Mouse (Mus musculus) liver, embryonic 16.5 days (tissue): ENCODE data around the gene Snx33. TPM values are rescaled to one million over a fixed set of nuclear protein-coding genes. Genes with fewer than 3 reads are reported as not detected.

Experiments used
- ATAC-seq: fragments of 200-750 bp; cut with Nextera tagmentation; 2 replicates; pipeline ENCODE4 v1.8.0; 2017; ENCODE audit warnings: low read depth, mild to moderate bottlenecking, moderate number of reproducible peaks, moderate library complexity
- H3K27ac ChIP-seq: fragments of 300-500 bp; sonication (generic); 2 replicates; pipeline ENCODE4 v1.5.1; 2014; ENCODE audit warnings: mild to moderate bottlenecking, low read length
- H3K27me3 ChIP-seq: fragments of 300-500 bp; sonication (generic); 2 replicates; pipeline ENCODE4 v1.6.1; 2014; ENCODE audit warnings: low read depth, low read length, mixed read lengths; ENCODE audit not compliant: control insufficient read depth, insufficient read depth
- H3K36me3 ChIP-seq: fragments of 300-500 bp; sonication (generic); 2 replicates; pipeline ENCODE4 v1.6.1; 2014; ENCODE audit warnings: mild to moderate bottlenecking; ENCODE audit not compliant: control insufficient read depth, insufficient read depth
- H3K4me1 ChIP-seq: fragments of 300-500 bp; sonication (generic); 2 replicates; pipeline ENCODE4 v1.6.1; 2014; ENCODE audit warnings: low read depth, low read length, mixed read lengths; ENCODE audit not compliant: control insufficient read depth
- H3K4me2 ChIP-seq: fragments of 300-500 bp; sonication (generic); 2 replicates; pipeline ENCODE4 v1.6.1; 2014; ENCODE audit warnings: low read depth, low read length, mixed read lengths
- H3K4me3 ChIP-seq: fragments of 300-500 bp; sonication (generic); 2 replicates; pipeline ENCODE4 v1.5.1; 2014; ENCODE audit warnings: low read depth, mild to moderate bottlenecking, low read length
- H3K9ac ChIP-seq: fragments of 300-500 bp; sonication (generic); 2 replicates; pipeline ENCODE4 v1.6.1; 2014; ENCODE audit warnings: low read depth, low read length
- H3K9me3 ChIP-seq: fragments of 300-500 bp; sonication (generic); replicated peaks from 2 replicates; pipeline ENCODE4 v1.6.1; 2016; ENCODE audit warnings: low read length; ENCODE audit not compliant: control insufficient read depth
- WGBS: fragments of 180-500 bp; shearing (Covaris S2); extraction: QIAGEN DNeasy Blood & Tissue Kit; methylation state at CpG from one replicate; pipeline ENCODE4 v1.1.7; 2014; ENCODE audit not compliant: insufficient replicate concordance; 5-methylcytosine and 5-hydroxymethylcytosine counted together
- polyA plus RNA-seq: library from polyadenylated mRNA; unstranded; fragments of >200 nt; fragmentation: Nextera tagmentation; extraction: Ambion mirVana; gene quantifications from 2 replicates; pipeline ENCODE4 v1.2.1, GENCODE M21; 2015

Snx33 gene
- 1.8 and 1.9 TPM in 2 replicates for polyA plus RNA-seq

GRCm38 (mm10) chr9:56928041-56928811 is at the start of gene Snx33:
Gene Snx33 (minus strand): TSS chr9:56928371.
- Histone ChIP-seq H3K4me2 (peak within 1 kb of the TSS; percentile 84), H3K27ac (peak within 1 kb of the TSS; percentile 81), H3K9me3 (no peaks in the 10 kb centered on the region), H3K4me1 (peaks cover 19% of the 10 kb centered on the region), H3K4me3 (peak within 1 kb of the TSS; percentile 69), H3K27me3 (peaks cover 19% of the 10 kb centered on the region), H3K9ac (peak within 1 kb of the TSS; percentile 76), H3K36me3 (no peaks in the 10 kb centered on the region)
- ATAC-seq = peak; percentile 70
- under 1% methylated on average over 49 of the region's 50 CpGs for WGBS

GRCm38 (mm10) chr9:56975199-56975598 is 47.0 kb upstream of the Snx33 start:
- WGBS = 34% methylated on average over 3 of the region's 3 CpGs
- no peaks in the 10 kb centered on the region for H3K4me1 ChIP-seq
- H3K27ac ChIP-seq = no peak overlapping the region
- no peak overlapping the region for H3K4me3 ChIP-seq
- no peak for ATAC-seq
- no peak overlapping the region for H3K9ac ChIP-seq
- H3K36me3 ChIP-seq = no peaks in the 10 kb centered on the region
- H3K27me3 ChIP-seq = no peaks in the 10 kb centered on the region
- H3K4me2 ChIP-seq = no peak overlapping the region
- H3K9me3 ChIP-seq = no peaks in the 10 kb centered on the region

DNA sequence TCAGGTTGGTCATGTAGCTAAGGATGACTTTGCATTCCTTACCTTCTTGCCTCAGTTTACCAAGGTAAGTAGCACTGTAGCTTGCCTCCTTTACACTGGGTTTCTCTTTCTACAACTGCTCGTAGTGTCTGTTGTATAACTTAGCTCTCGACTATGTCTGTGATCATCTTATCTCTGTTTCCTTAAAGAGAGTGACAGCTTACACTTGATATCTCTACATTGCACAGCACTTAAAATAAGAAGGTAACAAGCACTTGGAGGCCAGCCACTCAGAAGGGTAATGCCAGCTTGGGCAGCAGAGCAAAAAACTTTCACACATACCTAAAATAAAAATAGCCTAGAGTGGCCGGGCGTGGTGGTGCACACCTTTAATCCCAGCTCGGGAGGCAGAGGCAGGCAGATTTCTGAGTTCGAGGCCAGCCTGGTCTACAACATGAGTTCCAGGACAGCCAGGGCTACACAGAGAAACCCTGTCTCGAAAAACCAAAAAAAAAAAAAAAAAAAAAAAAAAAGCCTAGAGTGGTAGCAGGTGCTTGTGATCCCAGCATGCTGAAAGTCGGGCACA is 45.9 kb upstream of the Snx33 start:
- no peak for ATAC-seq
- Histone ChIP-seq H3K9me3 (no peaks in the 10 kb centered on the region), H3K27me3 (no peaks in the 10 kb centered on the region), H3K4me3 (no peak overlapping the region), H3K27ac (no peak overlapping the region), H3K9ac (no peak overlapping the region), H3K4me2 (no peak overlapping the region), H3K4me1 (no peaks in the 10 kb centered on the region), H3K36me3 (no peaks in the 10 kb centered on the region)
- 56% methylated on average over 8 of the region's 8 CpGs for WGBS

GRCm38 (mm10) chr9:56970158-56970557 is 42.0 kb upstream of the Snx33 start:
- Histone ChIP-seq H3K27me3 (no peaks in the 10 kb centered on the region), H3K9me3 (no peaks in the 10 kb centered on the region), H3K27ac (no peak overlapping the region), H3K9ac (no peak overlapping the region), H3K4me3 (no peak overlapping the region), H3K36me3 (no peaks in the 10 kb centered on the region; the same call in 1 of the 2 replicates), H3K4me2 (no peak overlapping the region), H3K4me1 (no peaks in the 10 kb centered on the region)
- WGBS = 18% methylated on average over 2 of the region's 2 CpGs
- ATAC-seq = no peak

- no peaks in the 10 kb centered on the region for H3K9me3 ChIP-seq
- no peak overlapping the region for H3K9ac ChIP-seq
- 76% methylated on average over 3 of the region's 3 CpGs for WGBS
- no peaks in the 10 kb centered on the region for H3K4me1 ChIP-seq
- H3K36me3 ChIP-seq = no peaks in the 10 kb centered on the region; the same call in 1 of the 2 replicates
- ATAC-seq = no peak
- H3K27ac ChIP-seq = no peak overlapping the region
- H3K27me3 ChIP-seq = no peaks in the 10 kb centered on the region
- H3K4me2 ChIP-seq = no peak overlapping the region
- H3K4me3 ChIP-seq = no peak overlapping the region
Measured at GRCm38 (mm10) chr9:56961591-56961990, 33.4 kb upstream of the Snx33 start.

- Histone ChIP-seq H3K9ac (no peak overlapping the region), H3K36me3 (no peaks in the 10 kb centered on the region; the same call in 1 of the 2 replicates), H3K4me2 (no peak overlapping the region), H3K27ac (no peak overlapping the region), H3K4me1 (no peaks in the 10 kb centered on the region), H3K4me3 (no peak overlapping the region), H3K27me3 (no peaks in the 10 kb centered on the region), H3K9me3 (no peaks in the 10 kb centered on the region)
- ATAC-seq = no peak
- 56% methylated on average over 2 of the region's 2 CpGs for WGBS
Measured at GRCm38 (mm10) chr9:56958689-56959088, 30.5 kb upstream of the Snx33 start.

DNA sequence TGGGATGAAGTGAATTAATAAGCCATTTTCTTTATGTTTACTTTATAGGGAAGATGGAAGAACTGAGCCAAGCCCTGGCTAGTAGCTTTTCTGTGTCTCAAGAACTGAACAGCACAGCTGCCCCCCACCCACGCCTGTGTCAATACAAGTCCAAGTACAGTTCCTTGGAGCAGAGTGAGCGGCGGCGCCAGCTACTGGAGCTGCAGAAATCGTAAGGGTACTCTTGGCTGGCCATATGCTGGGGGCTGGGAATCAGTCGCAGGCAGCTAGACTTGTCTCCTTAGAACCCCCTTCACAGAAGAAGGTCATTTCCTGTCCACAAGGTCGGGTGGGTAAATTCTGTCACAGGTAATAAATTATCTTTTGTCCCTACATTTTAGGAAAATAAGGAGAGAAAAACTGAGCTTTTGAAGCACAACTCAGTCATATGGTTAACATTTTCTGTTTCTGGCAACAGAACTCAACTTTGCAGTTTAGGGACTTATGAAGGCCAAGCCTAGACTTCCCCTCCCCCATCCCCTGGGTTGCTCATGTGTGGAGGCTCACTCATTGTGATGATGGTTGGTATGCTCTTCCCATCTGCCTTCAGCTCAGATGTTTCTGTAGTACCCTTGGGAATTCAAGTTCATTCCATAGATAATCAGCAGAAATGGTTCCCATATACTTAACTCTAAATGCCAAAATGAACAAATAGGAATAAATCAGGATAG is 28.9 kb upstream of the Snx33 start:
- Histone ChIP-seq H3K4me1 (peaks cover under 1% of the 10 kb centered on the region; the same call in 1 of the 2 replicates), H3K36me3 (no peaks in the 10 kb centered on the region; the same call in 1 of the 2 replicates), H3K4me2 (no peak overlapping the region), H3K27me3 (no peaks in the 10 kb centered on the region), H3K9me3 (no peaks in the 10 kb centered on the region), H3K9ac (no peak overlapping the region), H3K27ac (no peak overlapping the region), H3K4me3 (no peak overlapping the region)
- WGBS = 63% methylated on average over 7 of the region's 7 CpGs
- ATAC-seq = no peak

DNA sequence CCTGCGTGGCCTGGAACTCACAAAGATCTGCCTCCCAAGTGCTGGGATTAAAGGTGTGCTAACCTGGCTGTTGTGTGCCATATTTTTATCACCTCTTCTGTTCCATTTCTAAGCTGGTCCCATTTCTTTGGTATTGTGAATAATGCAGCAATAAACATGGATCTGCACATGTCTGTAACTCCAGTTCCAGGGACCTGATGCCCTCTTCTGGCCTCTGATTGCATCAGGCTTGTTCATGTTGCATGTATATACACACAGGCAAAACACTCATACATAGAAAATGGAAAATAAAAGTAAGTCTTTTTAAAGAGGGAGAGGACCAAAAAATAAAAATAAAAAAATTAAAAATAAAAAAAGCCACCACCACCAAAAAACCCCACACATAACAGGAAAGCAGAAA is 25.4 kb upstream of the Snx33 start:
- WGBS = 76% methylated on average over 1 of the region's 1 CpGs
- H3K4me2 ChIP-seq = no peak overlapping the region
- H3K36me3 ChIP-seq = no peaks in the 10 kb centered on the region
- no peaks in the 10 kb centered on the region for H3K27me3 ChIP-seq
- ATAC-seq = no peak
- no peak overlapping the region for H3K27ac ChIP-seq
- no peak overlapping the region for H3K4me3 ChIP-seq
- peaks cover 13% of the 10 kb centered on the region for H3K4me1 ChIP-seq
- H3K9ac ChIP-seq = no peak overlapping the region
- H3K9me3 ChIP-seq = no peaks in the 10 kb centered on the region
